Mouse (Mus musculus) frontal cortex, adult 2 months (tissue): Measurements from ENCODE around the gene Brms1. TPM values are rescaled to one million over a fixed set of nuclear protein-coding genes. Genes with fewer than 3 reads are reported as not detected.
A peak's percentile ranks its signal among the peaks of the same experiment; 100 is the strongest.
"Not testable (repeated sequence)": the region's sequence is repeated elsewhere in the genome, so short reads cannot be mapped to it uniquely, and the experiment has no call there.

Source experiments
- DNase-seq, 2 experiments: peaks; one replicate each; pipeline ENCODE4 v3.0.0; 2022; ENCODE audit warnings: low spot score in 1 of 2; ENCODE audit errors: extremely low spot score in 1 of 2
- polyA plus RNA-seq: library from polyadenylated mRNA; depleted of rRNA; stranded (reverse); fragments of >200 nt; gene quantifications from 2 replicates; pipeline ENCODE4 v1.2.3, GENCODE M21; 2012; rRNA removed

Gene Brms1
- polyA plus RNA-seq, result 32.4 and 32.5 TPM in 2 replicates

- DNase-seq, result peak; percentile 91 to 94
Measured at GRCm38 (mm10) chr19:5040862-5041523, at the start of gene Brms1. TSS of gene Brms1 (plus strand) at chr19:5041354.

DNA sequence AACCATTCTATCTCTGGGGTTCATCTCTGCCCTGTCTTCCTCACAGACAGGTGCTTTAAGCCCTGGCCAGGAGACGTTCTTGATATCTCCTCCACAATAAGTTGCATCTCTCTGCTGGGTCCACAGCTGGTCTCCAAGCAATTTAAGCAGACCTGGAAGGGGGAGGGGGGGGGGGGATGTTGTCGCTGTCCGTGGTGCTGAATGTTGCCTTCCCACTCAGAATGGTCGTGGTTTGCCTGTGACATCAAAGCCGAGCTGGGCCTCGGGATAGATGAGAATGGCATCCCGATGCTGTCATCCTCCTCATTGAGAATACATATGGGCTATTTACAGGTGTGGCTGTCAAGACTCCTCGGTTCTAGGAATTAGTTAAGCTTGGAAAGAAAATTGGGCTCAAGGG is 48.8 kb upstream of the Brms1 start:
- no peak for DNase-seq

DNA sequence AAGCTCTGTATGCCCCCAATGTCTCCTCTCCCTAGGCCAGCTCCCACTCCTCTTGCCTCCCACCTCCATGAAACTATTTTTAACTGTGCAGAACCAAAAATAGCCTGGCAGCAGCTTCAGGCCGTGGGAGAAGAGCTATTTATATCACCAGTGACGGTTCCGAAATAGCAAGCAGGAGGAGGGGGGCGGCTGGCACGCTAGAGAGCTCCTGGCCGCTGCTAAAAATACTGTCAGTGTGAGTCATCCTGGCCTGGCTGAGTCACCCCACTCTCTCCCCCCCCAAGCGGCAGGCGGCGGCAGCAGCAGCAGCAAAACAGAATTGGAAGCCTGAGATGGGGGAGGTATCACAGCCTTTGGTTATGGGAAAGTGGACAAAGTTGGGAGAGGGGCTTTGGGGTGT is 48.2 kb upstream of the Brms1 start:
- peak; percentile 93 to 94 for DNase-seq

GRCm38 (mm10) chr19:4994043-4994442 is 47.1 kb upstream of the Brms1 start:
- DNase-seq, result peak; percentile 93 to 95

DNA sequence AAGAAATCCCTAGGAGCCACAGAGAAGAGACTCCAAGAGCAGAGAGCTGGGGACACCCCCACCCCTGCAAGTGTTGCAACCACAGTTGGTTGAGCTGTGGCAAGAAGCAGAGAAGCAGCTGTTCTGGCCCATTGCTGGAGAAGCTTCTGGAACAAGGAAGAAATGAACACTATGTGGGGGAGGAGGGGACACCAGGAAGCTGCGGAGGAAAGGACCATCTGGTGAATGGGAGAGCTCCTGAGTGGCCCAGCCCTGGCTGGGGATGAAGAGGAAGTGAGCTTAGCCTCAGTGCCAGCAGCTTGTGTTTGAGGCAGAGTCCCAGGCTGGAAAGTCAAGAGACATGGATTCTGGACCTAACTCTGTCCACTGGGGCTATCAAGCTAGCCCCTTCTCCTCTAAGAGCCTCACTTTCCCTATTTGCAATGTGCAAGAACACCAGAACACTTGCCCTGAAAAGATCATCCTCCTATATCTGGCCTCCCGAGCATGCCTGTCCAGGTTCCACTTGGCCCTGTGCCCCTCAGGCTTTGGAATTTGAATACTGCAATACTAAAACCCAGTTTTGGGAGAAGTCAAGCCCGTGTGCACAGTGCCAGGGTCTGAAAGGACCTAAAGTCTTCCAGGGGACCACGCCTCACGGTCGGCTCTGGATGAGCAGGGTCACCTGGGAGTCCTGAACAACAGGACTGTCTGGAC is 41.6 kb upstream of the Brms1 start:
- peak; percentile 71 to 81 for DNase-seq

DNA sequence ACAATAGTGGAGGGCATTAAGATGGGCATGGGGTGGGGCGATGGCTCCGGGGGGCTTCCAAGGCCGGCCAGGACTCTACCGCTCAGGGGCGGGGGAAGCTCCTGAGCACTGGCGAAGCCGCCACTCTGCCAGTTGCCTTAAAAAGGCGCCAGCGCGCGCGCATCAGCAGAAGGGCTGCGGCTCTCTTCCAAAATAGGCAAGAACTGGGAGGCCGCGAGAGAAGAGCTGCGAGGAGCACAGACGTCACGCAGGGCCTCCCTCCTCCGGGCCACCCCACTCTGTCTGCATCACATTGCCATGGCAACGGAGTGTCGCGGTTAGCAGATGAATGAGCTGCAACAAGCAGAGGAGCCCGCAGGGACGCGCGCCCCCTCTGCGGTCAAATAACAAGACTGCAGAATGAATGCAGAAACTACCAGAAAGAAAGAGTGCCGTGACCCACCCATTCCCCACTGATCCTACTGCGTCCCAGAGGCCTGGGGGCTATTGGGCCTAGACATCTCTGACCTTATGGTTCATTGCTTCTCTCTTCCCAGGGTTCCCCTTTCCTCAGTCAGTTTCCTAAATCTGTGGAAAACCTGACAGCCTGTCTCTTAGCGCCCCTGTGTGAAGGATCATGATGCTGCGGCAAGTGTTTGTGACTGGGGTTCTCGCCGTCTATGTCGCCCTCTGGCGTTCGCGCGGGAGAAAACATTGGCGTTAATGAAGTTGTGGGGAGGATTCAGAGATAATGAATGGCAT is 39.3 kb upstream of the Brms1 start:
- DNase-seq, result peak; percentile 97

- DNase-seq, result not testable (repeated sequence)
Measured at GRCm38 (mm10) chr19:5003644-5004043, 37.5 kb upstream of the Brms1 start.

DNA sequence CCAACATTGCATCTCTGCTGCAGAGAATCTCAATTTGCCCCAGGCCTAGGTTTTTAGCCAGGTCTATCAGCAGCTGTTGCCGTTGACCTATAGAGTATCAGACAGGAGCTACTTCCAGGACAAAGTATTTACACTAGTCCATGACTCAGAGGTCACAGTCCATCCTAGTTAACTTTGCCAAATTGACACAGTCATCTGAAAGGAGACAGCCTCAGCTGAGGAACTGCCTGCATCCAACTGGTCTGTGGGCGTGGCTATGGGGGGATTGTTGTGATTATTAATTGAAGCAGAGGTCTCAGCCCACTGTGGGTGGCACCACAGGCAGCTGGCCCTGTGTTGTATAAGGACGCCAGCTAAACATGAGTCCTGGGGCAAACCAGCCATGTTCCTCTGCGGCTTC is 36.2 kb upstream of the Brms1 start:
- DNase-seq, result no peak

DNA sequence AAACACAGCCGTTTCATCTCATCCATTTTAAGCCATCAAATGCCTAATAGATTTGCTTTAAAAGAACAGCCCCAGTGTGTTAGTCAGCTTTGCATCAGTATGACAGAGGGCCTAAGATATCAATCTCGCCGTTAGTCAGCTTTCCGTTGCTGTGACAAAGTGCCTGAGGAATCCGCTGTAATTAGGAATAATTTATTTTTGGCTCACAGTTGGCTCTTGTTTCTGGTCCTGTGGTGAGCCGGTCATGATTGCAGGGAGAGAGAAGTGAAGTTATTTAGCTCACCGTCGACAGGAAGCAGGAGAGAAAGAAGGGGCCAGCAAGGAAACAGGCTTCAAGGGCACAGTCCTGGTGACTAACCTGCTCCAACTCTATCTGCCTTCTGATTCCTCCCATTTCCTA is 28.0 kb upstream of the Brms1 start:
- no peak for DNase-seq

- DNase-seq, result peak in 1 of 2 experiments; percentile 70
Measured at GRCm38 (mm10) chr19:5014961-5015398, 26.2 kb upstream of the Brms1 start.

GRCm38 (mm10) chr19:5016221-5016742 is 24.9 kb upstream of the Brms1 start:
- DNase-seq, result no peak

DNA sequence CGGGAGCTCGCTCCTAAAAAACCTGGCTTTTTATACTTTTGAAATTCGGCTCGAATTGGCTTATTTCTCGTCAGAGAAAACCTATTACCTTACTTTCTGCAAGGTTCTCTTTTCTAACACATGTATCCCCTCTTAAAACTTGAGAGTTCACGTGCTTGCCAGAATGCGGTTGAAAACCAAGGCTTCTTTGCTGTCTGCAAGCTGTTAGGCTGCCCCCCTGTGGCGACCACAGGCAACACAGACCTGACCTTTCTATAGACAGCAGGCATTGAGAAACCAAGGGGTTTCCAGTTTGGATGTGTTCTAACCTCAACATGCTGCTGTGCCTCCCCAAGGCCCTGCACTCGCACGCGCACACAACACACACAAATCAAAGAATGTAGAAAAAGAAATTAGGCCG is 24.4 kb upstream of the Brms1 start:
- peak in 1 of 2 experiments; percentile 76 for DNase-seq

DNA sequence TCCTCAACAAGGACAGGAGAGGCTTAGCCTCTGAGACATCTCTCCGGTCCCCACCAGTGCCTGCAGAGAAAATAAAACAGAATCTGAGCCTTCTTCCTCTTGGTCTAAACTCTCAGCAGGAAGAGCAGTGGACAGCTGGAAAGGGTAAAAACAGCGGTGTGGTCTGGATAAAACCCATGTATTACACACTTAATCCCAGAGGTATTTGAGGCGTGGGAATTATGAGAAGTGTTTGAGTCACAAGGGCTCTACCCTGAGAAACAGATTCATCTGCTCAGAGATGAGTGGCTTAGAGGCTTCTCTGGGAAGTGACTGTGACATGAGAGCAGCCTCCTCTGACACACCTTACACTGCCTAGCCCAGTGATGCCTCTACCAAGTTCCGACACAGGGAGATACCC is 23.5 kb upstream of the Brms1 start:
- no peak for DNase-seq

DNA sequence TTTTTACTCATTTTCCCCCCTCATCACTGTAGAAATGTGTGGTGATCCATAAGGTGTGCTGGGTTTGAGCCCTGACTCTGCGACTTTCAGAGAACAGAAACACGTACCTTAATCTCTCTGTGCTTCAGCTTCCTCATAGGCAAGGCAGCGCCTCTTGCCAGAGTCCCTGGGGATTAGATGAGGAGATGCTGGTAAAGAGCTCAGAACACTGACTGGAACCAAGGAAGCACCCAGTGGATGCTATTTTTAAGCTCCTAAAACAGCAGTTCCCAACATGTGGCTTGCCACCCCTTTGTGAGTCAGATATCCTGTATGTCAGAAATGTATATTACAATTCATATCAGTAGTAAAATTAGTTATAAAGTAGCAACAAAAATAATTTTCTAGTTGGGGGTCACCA is 23.0 kb upstream of the Brms1 start:
- no peak for DNase-seq

DNA sequence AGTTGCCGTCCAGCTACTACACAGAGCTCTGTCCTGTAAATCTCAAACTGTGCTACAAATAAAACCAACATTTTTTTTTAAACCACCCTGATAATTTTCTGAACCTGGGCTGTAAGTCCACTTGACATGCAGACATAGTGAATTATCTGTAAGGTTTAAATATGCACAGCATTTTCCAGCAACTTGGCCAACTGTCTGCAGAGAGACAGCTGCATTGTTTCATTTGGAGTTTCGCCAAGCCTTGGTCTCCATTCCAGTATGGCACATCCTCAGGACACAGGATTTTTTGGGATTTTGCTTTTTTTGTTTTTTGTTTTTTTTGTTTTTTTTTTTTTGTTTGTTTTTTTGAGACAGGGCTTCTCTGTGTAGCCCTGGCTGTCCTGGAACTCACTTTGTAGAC is 19.7 kb upstream of the Brms1 start:
- no peak for DNase-seq

- DNase-seq, result peak; percentile 83 to 92
Measured at GRCm38 (mm10) chr19:5023621-5024479, 17.3 kb upstream of the Brms1 start, which contains the start of gene Slc29a2. TSS of gene Slc29a2 (plus strand) at chr19:5023860.

DNA sequence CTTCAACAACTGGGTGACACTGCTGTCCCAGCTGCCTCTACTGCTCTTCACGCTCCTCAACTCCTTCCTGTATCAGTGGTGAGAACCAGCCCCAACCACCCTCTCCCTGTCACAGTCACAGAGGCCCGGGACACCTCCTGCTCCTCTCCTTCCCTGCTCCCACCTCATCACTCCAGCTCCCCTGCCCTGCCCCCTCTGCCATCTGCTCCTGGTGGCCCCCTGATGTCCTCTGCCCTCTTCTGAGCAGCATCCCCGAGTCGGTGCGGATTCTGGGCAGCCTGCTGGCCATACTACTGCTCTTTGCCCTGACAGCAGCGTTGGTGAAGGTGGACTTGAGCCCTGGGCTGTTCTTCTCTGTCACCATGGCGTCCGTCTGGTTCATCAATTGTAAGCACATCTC is 15.0 kb upstream of the Brms1 start:
- no peak for DNase-seq

DNA sequence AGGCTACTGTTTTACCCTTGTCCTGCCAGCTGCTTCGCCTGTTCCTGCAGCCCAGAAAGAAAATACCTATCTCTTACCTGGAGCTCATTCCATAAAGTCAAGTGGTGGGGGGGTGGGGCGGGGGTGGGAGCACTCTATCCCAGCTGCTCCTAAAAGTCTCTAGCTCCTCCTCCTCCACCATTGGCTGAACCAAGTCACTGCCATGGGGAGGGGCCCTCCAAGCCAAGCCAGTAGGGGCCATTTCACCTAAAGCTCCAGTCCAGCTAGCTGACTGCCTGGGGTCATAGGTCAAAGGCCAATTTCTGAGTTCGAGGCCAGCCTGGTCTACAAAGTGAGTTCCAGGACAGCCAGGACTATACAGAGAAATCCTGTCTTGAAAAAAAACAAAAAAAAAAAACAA is 8.5 kb upstream of the Brms1 start:
- DNase-seq, result no peak

GRCm38 (mm10) chr19:5036577-5036976 is 4.6 kb upstream of the Brms1 start:
- DNase-seq, result no peak
